Mouse (Mus musculus) hindbrain, embryonic 11.5 days (tissue): ENCODE results near the gene En2. TPM values are rescaled to one million over a fixed set of nuclear protein-coding genes. Genes with fewer than 3 reads are reported as not detected.

Experiments used
- ATAC-seq: fragments of 200-750 bp; cut with Nextera tagmentation; 2 replicates; pipeline ENCODE4 v1.8.0; 2017; ENCODE audit warnings: mild to moderate bottlenecking, moderate TSS enrichment, moderate library complexity; ENCODE audit not compliant: low FRiP score
- DNase-seq: peaks from one replicate; pipeline ENCODE4 v3.0.0-alpha.2; 2015; ENCODE audit warnings: low spot score
- H3K27ac ChIP-seq: fragments of 300-500 bp; sonication (generic); 2 replicates; pipeline ENCODE4 v1.5.1; 2014; ENCODE audit warnings: mild to moderate bottlenecking, low read depth, low read length
- H3K27me3 ChIP-seq: fragments of 300-500 bp; sonication (generic); 2 replicates; pipeline ENCODE4 v1.6.1; 2014; ENCODE audit warnings: mild to moderate bottlenecking, low read length, moderate library complexity, mixed read lengths; ENCODE audit not compliant: control insufficient read depth, insufficient read depth
- H3K36me3 ChIP-seq: fragments of 300-500 bp; sonication (generic); 2 replicates; pipeline ENCODE4 v1.6.1; 2014; ENCODE audit warnings: mild to moderate bottlenecking, low read length, moderate library complexity, mixed read lengths; ENCODE audit not compliant: control insufficient read depth, insufficient read depth
- H3K4me1 ChIP-seq: fragments of 300-500 bp; sonication (generic); replicated peaks from 2 replicates; pipeline ENCODE4 v1.6.1; 2014; ENCODE audit warnings: low read length, mixed read lengths; ENCODE audit not compliant: control insufficient read depth, insufficient read depth
- H3K4me2 ChIP-seq: fragments of 300-500 bp; sonication (generic); replicated peaks from 2 replicates; pipeline ENCODE4 v1.6.1; 2014; ENCODE audit warnings: mild to moderate bottlenecking, low read depth, low read length
- H3K4me3 ChIP-seq: fragments of 300-500 bp; sonication (generic); 2 replicates; pipeline ENCODE4 v1.5.1; 2014; ENCODE audit warnings: low read depth, low read length
- H3K9ac ChIP-seq: fragments of 300-500 bp; sonication (generic); 2 replicates; pipeline ENCODE4 v1.6.1; 2014; ENCODE audit warnings: low read depth, low read length
- H3K9me3 ChIP-seq: fragments of 300-500 bp; sonication (generic); 2 replicates; pipeline ENCODE4 v1.6.1; 2016; ENCODE audit warnings: low read length; ENCODE audit not compliant: control insufficient read depth
- WGBS: fragments of 180-500 bp; shearing (Covaris S2); extraction: QIAGEN DNeasy Blood & Tissue Kit; methylation state at CpG from one replicate; pipeline ENCODE4 v1.1.7; 2014; 5-methylcytosine and 5-hydroxymethylcytosine counted together
- polyA plus RNA-seq: library from polyadenylated mRNA; unstranded; fragments of >200 nt; fragmentation: Nextera tagmentation; extraction: Ambion mirVana; gene quantifications from 2 replicates; pipeline ENCODE4 v1.2.1, GENCODE M21; 2014

En2 gene
- polyA plus RNA-seq, 1 experiment from 2014 or later: 1.1 TPM

DNA sequence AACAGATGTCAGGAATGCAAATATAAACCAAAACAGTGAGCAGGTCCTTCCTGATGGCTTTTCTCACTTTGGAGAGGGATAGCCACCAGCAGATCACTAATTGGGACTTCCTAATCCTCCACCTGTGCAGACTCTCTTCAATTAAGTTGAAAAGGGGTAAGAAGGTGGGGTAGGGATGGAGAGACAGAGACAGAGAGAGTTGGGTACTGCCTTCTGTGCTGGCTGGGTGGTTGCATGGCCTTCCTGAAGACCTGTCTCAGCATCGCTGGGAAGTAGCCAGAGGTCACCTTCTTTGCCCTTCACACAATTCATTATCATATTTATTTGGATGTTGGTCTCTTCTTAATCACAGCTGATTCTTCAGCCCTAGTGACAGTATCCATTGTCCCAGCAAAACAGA, 54.1 kb downstream of the En2 start:
- no peaks in the 10 kb centered on the region for H3K36me3 ChIP-seq
- no peaks in the 10 kb centered on the region for H3K4me1 ChIP-seq
- ATAC-seq (no peak), DNase-seq (no peak)
- H3K27me3 ChIP-seq: no peaks in the 10 kb centered on the region
- H3K9me3 ChIP-seq: no peaks in the 10 kb centered on the region
- no peak overlapping the region for H3K9ac ChIP-seq
- no peak overlapping the region for H3K4me2 ChIP-seq
- no peak overlapping the region for H3K4me3 ChIP-seq
- WGBS: 89% methylated on average over 1 of the region's 1 CpGs
- H3K27ac ChIP-seq: no peak overlapping the region

Other genes starting within 250 kb of the En2 start
- gene Insig1, start 94.3 kb upstream of the En2 start, polyA plus RNA-seq: 118 and 128 TPM in 2 replicates
- gene Cnpy1, start 80.1 kb downstream of the En2 start, polyA plus RNA-seq: 63.4 and 73.6 TPM in 2 replicates
- 19.2 and 32.8 TPM in 2 replicates for gene Rbm33, start 151.4 kb downstream of the En2 start, polyA plus RNA-seq